Mouse (Mus musculus) brain, embryonic 14.5 days (tissue): ENCODE data around the gene Rasgef1b. TPM values are rescaled to one million over a fixed set of nuclear protein-coding genes. Genes with fewer than 3 reads are reported as not detected.

ENCODE experiments used
- DNase-seq: peaks from one replicate; pipeline ENCODE4 v3.0.0-alpha.2; 2011; ENCODE audit warnings: low read depth
- CTCF ChIP-seq: fragments of 200-500 bp; IDR thresholded peaks from 2 replicates; pipeline ENCODE4 v1.5.1; 2012; ENCODE audit warnings: inconsistent platforms, mild to moderate bottlenecking, moderate library complexity, borderline replicate concordance; ENCODE audit not compliant: insufficient read depth, insufficient read length; ENCODE audit errors: extremely low read depth
- POLR2A ChIP-seq: fragments of 200-500 bp; IDR thresholded peaks from 2 replicates; pipeline ENCODE4 v1.6.1; 2012; ENCODE audit warnings: mild to moderate bottlenecking, inconsistent platforms, borderline replicate concordance; ENCODE audit not compliant: poor library complexity, insufficient read depth, insufficient read length, severe bottlenecking; ENCODE audit errors: extremely low read depth
- polyA plus RNA-seq: library from polyadenylated mRNA; depleted of rRNA; stranded (reverse); fragments of >200 nt; gene quantifications from 2 replicates; pipeline ENCODE4 v1.2.3, GENCODE M21; 2012

Rasgef1b gene
- polyA plus RNA-seq, 1 experiment: 37.4 TPM

DNA sequence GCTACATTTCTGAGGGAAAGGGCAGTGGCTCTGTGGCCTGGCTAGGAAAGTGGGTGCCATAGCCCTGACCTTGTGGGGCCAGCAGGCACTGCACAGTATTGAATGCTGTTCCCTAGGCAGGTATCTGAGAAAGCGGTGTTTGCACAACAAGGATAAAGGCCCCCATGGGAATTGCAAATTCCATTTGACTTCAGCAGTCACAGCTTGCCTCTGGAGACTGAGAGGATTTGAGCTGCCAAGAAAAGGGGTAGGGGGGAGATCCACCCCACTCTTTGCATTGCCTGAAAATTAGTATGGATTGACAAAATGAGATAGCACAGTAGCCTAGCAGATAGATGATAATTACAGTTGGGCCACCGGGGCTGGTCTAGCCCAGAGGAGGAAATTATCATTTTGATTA lies 326.1 kb downstream of the Rasgef1b start:
- DNase-seq: peak; percentile 89
- TF ChIP-seq CTCF (no peak), POLR2A (no peak)

GRCm38 (mm10) chr5:99402297-99402696 lies 326.6 kb downstream of the Rasgef1b start:
- peak; percentile 80 for DNase-seq
- no peak for TF ChIP-seq POLR2A
- TF ChIP-seq CTCF: no peak

DNA sequence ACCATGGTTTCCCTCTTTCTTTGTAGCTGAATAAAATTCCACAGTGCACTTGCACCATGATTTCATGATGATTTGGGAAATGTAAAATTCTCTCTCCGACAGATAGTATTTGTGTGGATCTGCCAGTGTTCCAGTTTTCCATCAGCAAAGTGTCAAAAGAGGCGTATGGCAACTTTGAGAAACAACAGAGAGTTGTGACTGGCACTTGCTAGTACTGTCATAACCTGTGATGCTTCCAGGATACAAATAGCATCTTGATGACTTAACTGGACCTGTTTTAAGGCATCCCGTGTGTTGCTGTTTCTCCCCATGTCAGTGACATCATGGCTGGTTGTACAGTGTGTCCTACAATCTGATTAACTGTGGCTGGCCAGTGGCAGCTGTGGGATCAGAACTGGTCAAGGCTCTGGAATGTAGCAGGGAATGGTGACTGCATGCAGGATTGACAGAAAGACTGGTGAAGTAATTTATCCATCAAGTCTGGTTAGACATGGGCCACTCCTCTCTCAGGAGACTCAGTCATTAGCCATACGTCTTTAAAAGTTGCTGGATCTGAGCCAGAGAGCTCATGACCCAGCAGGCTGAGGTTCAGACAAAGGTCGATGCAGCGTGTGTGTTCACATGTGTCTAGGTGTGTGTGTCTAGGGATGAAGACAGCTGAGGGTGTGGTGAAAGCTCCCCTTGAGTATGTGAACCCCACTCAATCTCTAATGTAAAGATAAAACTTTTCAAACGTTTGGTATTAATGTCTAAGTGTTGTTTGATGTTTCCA lies 328.8 kb downstream of the Rasgef1b start:
- peak; percentile 57 for DNase-seq
- TF ChIP-seq CTCF (no peak), POLR2A (no peak)

GRCm38 (mm10) chr5:99398472-99399070 lies 330.3 kb downstream of the Rasgef1b start:
- TF ChIP-seq POLR2A: no peak
- no peak for TF ChIP-seq CTCF
- no peak for DNase-seq

- DNase-seq: no peak
- TF ChIP-seq CTCF (no peak), POLR2A (no peak)
Measured at GRCm38 (mm10) chr5:99394578-99394977, 334.3 kb downstream of the Rasgef1b start.

DNA sequence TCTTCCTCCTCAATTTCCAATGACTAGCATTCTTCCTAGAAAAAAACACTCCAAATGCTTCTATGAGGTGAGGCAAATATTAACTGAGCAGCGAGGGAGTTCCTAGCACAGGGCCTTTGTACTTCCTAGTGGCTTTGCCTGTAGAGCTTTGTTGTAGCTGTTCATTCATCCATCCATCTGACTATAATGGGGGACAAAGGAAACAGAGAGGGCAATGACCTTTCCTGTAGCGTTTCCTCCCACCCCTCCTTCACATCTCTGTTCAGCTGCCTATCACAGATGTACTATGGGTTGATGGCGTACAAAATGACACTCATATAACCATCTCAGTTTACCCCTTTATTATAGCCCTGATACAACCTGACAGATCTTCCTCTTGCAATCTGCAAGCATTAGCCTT lies 337.3 kb downstream of the Rasgef1b start:
- TF ChIP-seq POLR2A (no peak), CTCF (no peak)
- DNase-seq: peak; percentile 61

DNA sequence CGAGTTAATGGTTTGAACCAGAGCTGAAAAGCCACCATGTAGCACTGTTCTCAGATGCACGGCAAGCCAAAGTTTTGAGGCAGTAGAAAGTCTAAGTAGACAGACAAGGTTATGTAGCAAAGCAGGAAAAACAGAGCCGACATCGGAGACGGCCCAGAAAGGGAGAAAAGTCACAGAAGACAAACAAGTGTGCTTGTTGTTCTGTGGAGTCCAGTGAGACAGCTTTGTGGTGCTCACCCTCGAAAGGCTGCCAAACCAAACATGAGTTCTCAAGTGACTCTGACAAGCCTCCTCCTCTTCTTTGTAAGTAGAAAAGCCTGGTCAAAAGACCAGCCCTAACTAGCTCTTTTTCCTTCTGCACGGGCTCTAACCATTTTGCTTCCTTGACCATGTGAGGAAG lies 338.1 kb downstream of the Rasgef1b start:
- DNase-seq: no peak
- no peak for TF ChIP-seq CTCF
- TF ChIP-seq POLR2A: no peak

GRCm38 (mm10) chr5:99390314-99390713 lies 338.6 kb downstream of the Rasgef1b start:
- TF ChIP-seq CTCF (no peak), POLR2A (no peak)
- DNase-seq: no peak

DNA sequence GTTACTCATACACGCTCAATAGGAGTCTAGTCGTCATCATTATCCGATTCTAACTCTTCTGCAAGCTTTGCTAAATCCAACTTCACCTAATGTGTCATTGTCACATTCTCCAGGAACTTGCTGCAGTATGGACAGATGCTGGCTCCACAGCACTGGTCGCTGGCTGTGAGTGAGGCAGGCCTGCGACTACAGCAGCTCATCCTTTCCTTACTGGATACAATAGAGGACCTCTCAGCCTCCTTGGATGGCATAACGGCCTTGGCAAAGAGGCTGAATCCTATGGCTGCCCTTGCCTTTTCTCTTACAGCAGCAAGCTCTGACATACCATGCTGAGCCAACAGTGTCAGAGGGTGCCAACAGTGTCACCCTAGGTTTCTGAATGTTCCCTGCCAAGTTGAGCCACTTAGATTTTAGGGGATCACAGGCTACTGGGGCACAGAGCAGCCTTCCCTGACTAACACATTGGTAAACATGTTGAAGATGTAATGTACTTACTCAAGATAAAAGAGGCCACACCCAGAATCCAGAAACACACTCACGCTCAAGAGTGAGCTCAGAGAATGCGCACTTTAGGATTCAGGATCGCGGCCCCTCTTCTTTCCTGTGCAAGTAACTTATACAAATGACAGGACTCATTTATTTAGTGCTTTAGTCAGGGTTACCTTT lies 340.1 kb downstream of the Rasgef1b start:
- TF ChIP-seq CTCF: no peak
- TF ChIP-seq POLR2A: no peak
- no peak for DNase-seq

DNA sequence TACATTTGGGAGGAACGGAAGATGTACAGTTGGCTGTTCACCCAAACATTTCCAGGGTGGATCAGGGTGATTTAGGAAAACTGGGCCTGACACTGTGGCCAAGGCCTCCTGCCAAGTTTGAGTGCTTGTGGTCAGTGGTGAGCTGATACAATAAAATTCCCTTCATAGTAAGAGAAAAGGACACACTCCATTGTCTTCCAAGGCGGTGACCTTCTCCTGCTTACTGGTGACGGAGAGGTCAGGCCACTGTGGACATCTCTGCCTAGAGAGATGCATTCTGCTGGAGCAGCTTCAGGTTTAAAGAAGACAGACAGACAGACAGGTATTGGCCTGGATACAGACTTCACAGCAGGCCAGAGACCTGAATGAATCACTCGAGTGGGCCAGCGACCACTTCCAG lies 340.7 kb downstream of the Rasgef1b start:
- TF ChIP-seq CTCF: no peak
- TF ChIP-seq POLR2A: no peak
- DNase-seq: no peak

DNA sequence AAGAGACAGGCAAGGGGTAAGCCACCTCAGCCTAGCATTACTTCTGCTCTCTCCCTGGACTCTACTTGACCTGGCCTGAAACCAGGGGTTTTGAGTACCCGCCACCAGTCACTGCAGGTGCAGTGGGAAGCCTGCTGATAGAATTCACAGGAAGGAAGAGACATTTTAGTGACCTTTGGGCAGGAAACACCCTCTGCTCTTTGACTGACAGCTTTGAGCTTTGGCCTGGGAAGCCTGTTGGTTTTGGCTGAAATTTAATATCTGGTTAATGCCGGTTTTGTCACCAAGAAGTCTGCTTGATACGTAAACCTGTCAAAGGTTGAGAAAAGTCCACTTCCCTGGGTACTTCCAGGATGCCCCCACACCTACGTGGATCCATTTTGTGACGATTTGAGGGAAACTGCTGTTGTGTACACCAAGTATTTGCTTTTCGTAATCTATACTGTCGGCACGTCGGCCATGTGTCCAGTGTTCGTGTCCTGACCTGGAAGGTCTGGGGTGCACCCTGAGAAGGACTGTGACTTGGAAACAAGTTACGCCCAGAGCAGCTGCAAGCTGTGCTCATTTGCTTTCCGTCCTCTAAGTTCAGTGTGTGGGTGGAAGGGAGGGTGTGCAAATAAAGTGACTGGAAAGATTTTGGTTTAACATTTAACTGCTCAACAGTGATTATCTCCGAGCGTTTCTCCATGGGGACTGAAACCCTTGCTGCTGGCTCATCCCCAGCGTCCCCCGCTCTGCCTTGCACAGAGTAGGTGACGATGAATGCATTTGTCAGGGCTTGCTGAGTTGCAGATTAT lies 341.5 kb downstream of the Rasgef1b start:
- DNase-seq: no peak

GRCm38 (mm10) chr5:99386246-99386845 lies 342.5 kb downstream of the Rasgef1b start:
- DNase-seq: peak; percentile 44
- TF ChIP-seq POLR2A (no peak), CTCF (no peak)

More for the DNA sequence above, 341.5 kb downstream of the Rasgef1b start:
- TF ChIP-seq CTCF (no peak), POLR2A (no peak)
